Mouse (Mus musculus): ENCODE results near the gene Cyp2c38.
"Not testable (repeated sequence)": the region's sequence is repeated elsewhere in the genome, so short reads cannot be mapped to it uniquely, and the experiment has no call there.

Cyp2c38 gene

DNA sequence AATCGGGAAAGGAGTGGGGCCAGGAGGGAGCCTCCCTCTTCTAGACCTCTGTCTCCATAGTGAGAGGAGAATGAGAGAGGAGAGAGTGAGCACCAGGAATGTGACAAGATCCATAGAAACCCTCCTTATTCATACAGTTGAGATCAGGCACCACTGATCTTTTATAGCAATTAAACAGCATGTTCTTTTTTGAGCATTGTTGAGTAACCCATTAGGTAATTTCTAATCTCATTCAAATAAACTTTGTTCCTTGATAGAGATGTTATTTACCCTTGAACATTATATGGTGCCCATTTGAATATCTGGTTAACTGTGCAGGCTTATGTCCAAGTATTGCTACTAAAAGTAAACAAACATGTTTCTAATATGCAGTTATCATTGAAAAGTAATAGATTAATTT is at the start of gene Cyp2c38:
TSS of gene Cyp2c38 (minus strand) at position 135 of the 400 bp plus-strand sequence.
- in situ Hi-C loops (cut with MboI, MseI): no loop called here

DNA sequence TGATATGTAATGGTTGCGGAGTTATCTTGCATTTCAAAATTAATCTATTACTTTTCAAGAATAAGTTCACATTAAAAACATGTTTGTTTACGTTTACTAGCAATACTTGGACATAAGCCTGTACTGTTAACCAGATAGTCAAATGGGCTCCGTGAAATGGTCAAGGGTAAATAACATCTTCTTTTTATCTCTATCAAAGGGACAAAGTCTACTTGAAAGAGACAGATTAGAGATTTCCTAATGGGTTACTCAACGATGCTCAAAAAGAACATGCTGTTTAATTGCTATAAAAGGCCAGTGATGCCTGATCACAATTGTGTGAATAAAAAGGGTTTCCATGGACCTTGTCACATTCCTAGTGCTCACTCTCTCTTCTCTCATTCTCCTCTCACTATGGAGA is 47.7 kb upstream of the Cyp2c38 start, which contains the start of gene Cyp2c39:
TSS of gene Cyp2c39 (plus strand) at position 329 of the 400 bp plus-strand sequence.
- in situ Hi-C loops (cut with MboI, MseI): no loop called here

DNA sequence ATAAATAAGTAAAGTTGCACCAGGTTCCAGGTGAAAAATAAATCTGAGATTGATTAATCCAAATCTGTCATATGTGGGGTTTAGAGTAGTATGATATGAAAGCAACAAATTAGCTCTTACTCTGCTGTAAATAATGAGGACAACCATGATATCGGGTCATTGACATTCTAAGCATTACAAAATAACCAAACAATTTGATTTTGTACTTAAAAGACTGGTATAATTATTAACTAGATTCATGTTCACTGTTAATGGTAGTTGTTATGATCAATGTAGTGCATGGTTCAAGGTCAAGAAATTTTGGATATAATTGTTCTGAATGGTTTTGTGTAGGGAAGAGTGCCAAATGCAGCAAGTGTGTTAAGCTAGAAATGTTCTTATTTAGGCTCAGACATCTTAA is 46.7 kb upstream of the Cyp2c38 start:
- in situ Hi-C loops (cut with MboI, MseI): no loop called here

DNA sequence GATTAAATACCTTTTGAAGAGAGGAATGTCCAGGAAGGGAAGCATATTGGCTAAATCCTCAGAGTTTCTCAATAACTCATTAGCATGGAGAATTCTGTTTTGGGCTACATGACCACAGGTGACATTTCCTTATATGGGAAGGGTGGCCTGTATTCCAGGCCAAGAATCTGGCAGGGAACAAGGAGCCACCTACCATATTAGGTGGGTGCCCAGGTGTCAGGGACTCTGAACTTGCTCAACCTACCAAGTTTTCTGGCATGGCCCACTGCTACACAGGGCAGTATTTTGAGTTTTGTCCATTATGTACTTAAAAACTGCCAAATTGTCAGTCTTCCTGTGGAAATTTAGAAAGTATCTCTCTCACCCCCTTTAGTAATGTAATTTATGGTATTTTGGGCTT is 43.5 kb upstream of the Cyp2c38 start:
- in situ Hi-C loops (cut with MboI, MseI): no loop called here

DNA sequence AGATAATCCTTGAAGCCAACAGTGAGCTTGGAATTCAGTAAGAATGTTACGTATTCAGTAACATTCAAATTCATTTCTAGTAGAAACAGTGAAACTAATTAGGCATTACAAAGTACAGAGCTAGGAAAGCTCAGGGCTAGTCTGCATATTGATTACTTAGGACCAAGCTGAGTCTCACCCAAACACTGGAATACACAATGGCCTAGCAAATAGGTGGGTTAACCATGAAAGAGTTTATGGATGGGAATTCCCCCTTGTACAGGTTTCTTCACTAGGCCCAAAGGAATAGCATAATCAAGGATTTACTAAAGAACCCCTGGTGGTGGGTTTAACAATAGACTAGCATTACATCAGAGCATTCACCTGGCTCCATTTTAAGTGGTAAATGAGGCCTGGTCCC is 21.1 kb upstream of the Cyp2c38 start:
- in situ Hi-C loops (cut with MboI, MseI): not testable (repeated sequence)

DNA sequence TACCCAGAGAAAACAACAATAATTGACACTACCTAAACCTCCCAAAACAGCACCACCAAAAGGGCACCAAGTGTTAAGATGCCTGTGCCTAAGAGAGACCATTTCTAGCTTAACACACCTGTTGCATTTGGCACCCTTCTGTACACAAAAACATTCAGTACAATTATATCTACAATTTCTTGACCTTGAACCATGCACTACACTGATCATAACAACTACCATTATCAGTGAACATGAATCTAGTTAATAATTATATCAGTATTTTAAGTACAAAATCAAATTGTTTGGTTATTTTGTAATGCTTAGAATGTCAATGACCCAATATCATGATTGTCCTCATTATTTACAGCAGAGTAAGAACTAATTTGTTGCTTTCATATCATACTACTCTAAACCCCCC is 1.0 kb upstream of the Cyp2c38 start:
- in situ Hi-C loops (cut with MboI, MseI): no loop called here
